Mouse (Mus musculus): ENCODE data around the gene Myo1g. TPM values are rescaled to one million over a fixed set of nuclear protein-coding genes. Genes with fewer than 3 reads are reported as not detected.

The Myo1g gene
- polyA plus RNA-seq, 1 experiment from 2014 or later, result 0.41 TPM

DNA sequence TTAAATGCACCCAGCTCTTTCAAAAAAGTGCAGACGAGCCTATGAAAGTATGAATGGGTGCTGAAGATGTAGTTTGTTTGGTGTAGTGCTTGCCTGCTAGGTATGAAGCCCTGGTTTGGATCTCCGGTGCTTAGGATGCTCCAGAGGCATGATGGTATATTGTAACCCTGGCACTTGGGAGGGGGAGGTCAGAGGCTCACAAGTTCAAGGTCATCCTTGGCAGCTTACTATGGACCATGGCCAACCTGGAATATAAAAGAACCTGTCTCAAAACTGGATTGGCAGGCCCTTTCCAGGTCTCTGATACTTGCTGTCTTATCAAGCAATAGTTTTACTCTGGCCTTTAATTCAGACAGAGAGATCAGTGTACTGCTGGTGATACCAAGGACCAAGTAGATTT is 29.0 kb upstream of the Myo1g start:
- no peak overlapping the region for H3K4me3 ChIP-seq
- peaks cover 24% of the 10 kb centered on the region for H3K4me1 ChIP-seq
- H3K9ac ChIP-seq (replicated peaks), result no peak overlapping the region
- no peaks in the 10 kb centered on the region for H3K27me3 ChIP-seq
- WGBS, result 92% methylated on average over 2 of the region's 2 CpGs
- no peaks in the 10 kb centered on the region for H3K9me3 ChIP-seq
- ATAC-seq (replicated peaks), result no peak
- no peak overlapping the region for H3K27ac ChIP-seq (replicated peaks)
- no peak overlapping the region for H3K4me2 ChIP-seq (replicated peaks)
- H3K36me3 ChIP-seq, result no peaks in the 10 kb centered on the region

DNA sequence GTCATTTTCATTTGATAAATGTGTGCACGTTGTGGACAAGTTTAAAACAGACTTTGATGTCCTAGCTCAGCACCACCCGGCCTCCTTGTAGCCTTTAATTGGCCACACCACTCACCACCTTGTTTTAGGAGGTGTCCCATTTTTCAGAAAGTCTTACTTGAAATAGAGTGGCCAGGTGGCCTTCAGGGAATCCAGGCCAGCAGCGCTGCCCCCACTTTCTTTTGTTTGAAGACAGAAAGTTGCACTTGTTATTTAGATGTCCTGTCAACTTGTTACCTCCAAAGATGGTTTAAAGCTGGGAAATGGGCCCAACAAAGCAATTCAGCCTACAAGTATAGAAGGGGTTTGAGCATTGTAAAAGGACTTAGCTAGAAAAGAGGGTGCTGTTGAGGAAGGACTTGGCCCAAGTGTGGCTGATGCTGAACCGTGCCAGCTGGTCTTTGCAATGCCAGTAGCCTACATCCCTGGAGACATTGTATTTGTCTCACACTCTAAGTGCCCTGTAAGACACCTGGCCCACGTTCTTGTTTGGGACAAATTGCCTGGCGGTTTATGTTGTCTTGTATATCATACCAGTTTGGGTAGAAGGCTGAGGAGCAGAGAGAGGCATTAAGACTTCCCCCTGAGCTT is 27.0 kb upstream of the Myo1g start:
- H3K9me3 ChIP-seq, result no peaks in the 10 kb centered on the region
- 25% methylated on average over 6 of the region's 6 CpGs for WGBS
- peak overlapping the region; percentile 83 for H3K4me3 ChIP-seq
- H3K4me2 ChIP-seq (replicated peaks), result peak overlapping the region; percentile 58
- no peaks in the 10 kb centered on the region for H3K36me3 ChIP-seq
- H3K27ac ChIP-seq (replicated peaks), result peak overlapping the region; percentile 97; the same call in 1 of the 2 replicates
- peaks cover 23% of the 10 kb centered on the region for H3K4me1 ChIP-seq
- ATAC-seq (replicated peaks), result no peak
- no peaks in the 10 kb centered on the region for H3K27me3 ChIP-seq
- peak overlapping the region; percentile 82 for H3K9ac ChIP-seq (replicated peaks)

- peak; percentile 66 for ATAC-seq (replicated peaks)
- Histone ChIP-seq H3K27ac (replicated peaks) (peak overlapping the region; percentile 97), H3K4me3 (peak overlapping the region; percentile 83), H3K4me2 (replicated peaks) (peak overlapping the region; percentile 58), H3K4me1 (peaks cover 23% of the 10 kb centered on the region), H3K36me3 (no peaks in the 10 kb centered on the region), H3K27me3 (no peaks in the 10 kb centered on the region), H3K9me3 (no peaks in the 10 kb centered on the region), H3K9ac (replicated peaks) (peak overlapping the region; percentile 82)
- WGBS, result under 1% methylated on average over 38 of the region's 41 CpGs
These were observed 26.4 kb upstream of the Myo1g start for GRCm38 (mm10) chr11:6547037-6547680.

DNA sequence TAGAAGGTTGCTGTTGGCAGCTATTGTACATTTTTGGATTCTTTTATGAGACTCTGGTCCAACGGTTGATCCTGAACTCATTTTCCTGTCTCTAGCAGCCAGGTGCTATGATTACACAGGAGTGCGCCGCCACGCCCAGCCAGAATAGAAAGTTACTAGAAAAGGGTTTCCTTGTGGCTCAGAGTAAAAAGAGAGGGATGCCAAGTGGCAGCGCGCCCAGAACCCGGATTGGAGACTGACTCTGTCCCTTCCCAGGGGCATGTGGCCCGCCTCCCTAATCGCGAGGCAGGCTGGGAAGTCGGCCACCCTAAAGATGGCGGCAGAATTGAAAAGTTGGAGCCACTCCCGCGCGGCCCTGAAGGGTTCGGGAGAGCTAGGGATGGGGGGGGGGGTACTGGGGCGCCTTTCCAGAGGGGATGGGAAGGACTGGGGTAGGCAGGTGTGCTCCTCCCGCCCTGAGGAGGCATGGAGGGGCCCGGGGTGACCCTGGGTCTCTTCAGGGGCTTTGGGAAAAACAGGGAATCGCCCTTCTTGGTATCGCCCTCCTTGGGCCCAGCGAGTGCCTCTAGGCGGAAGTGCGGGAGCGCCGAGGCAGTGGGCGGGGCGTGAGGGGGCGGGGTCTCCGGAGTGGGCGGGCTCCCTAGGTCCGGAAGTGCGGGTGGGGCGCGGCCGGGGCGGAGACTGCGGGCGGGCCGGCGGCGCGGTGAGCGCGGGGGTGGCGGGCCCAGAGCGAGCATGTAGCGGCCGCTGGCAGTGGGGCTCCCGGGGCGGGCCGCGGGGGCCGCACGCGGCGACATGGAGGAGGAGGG is 25.6 kb upstream of the Myo1g start, which contains the start of gene Ccm2:
Gene Ccm2, plus strand, starts transcription at position 683 of the 809 bp plus-strand sequence.
- H3K36me3 ChIP-seq, result no peaks in the 10 kb centered on the region
- H3K27ac ChIP-seq (replicated peaks), result peak within 1 kb of the TSS; percentile 97
- ATAC-seq (replicated peaks), result peak; percentile 95
- H3K4me1 ChIP-seq, result peaks cover 23% of the 10 kb centered on the region
- WGBS, result under 1% methylated on average over 50 of the region's 57 CpGs
- H3K4me2 ChIP-seq (replicated peaks), result peak within 1 kb of the TSS; percentile 58
- H3K9me3 ChIP-seq, result no peaks in the 10 kb centered on the region
- H3K9ac ChIP-seq (replicated peaks), result peak within 1 kb of the TSS; percentile 82
- H3K27me3 ChIP-seq, result no peaks in the 10 kb centered on the region
- peak within 1 kb of the TSS; percentile 83 for H3K4me3 ChIP-seq

GRCm38 (mm10) chr11:6545857-6546192 is 25.1 kb upstream of the Myo1g start:
- H3K4me2 ChIP-seq (replicated peaks), result peak overlapping the region; percentile 58
- H3K36me3 ChIP-seq, result no peaks in the 10 kb centered on the region
- H3K27ac ChIP-seq (replicated peaks), result peak overlapping the region; percentile 97
- H3K4me1 ChIP-seq, result peaks cover 23% of the 10 kb centered on the region
- 26% methylated on average over 3 of the region's 3 CpGs for WGBS
- peak overlapping the region; percentile 83 for H3K4me3 ChIP-seq
- ATAC-seq (replicated peaks), result peak; percentile 17; the same call in 1 of the 2 replicates
- H3K27me3 ChIP-seq, result no peaks in the 10 kb centered on the region
- peak overlapping the region; percentile 82 for H3K9ac ChIP-seq (replicated peaks)
- H3K9me3 ChIP-seq, result no peaks in the 10 kb centered on the region

DNA sequence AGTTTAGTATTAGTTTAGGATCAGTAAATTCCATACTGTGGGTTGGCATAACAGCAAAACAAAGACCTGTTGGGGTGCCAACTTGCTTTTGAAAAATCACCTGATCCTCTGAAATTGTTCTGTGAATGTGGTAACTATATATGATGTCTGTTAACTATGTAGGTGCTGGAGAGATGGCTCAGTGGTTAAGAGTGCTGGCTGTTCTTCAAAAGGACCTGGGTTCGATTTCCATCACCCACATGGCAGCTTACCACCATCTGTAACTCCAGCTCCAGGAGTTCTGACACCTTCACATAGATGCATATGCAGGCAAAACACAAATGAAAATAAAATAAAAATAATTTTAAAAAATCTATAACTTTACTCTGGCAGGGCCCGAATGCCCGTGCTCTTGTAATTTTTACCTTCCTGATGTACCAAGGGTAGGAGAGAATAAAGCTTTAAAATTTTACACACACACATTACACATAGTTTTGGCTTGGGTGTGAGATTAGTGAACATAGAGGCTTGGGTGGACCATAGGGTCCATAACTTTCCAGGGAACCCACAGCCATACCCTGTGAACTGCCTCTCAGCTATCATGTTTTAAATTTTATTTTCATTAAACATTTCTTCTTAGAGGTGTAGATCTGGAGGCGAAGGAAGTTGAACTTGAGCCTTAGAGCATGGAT is 24.6 kb upstream of the Myo1g start:
- no peak overlapping the region for H3K4me3 ChIP-seq
- H3K36me3 ChIP-seq, result no peaks in the 10 kb centered on the region
- peaks cover 23% of the 10 kb centered on the region for H3K4me1 ChIP-seq
- ATAC-seq (replicated peaks), result no peak
- no peaks in the 10 kb centered on the region for H3K27me3 ChIP-seq
- 93% methylated on average over 4 of the region's 4 CpGs for WGBS
- no peaks in the 10 kb centered on the region for H3K9me3 ChIP-seq
- H3K9ac ChIP-seq (replicated peaks), result no peak overlapping the region
- H3K27ac ChIP-seq (replicated peaks), result peak overlapping the region; percentile 97; the same call in 1 of the 2 replicates
- H3K4me2 ChIP-seq (replicated peaks), result no peak overlapping the region

DNA sequence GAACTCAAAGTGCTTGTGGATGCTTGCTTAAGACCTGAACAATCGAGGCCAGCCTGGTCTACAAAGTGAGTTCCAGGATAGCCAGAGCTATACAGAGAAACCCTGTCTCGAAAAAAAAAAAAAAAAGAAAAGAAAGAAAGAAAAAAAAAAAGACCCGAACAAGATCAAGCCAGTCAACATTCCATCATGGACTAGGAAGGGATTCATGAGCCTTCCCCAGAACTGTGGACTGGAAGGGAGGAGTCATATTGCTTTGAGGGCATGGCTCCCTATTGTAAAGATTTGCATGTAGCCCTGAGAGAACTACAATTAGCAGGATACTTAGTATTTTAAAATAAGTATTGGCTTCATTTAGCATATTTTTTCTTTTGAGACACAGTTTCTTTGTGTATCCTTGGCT is 23.9 kb upstream of the Myo1g start:
- no peak for ATAC-seq (replicated peaks)
- no peak overlapping the region for H3K27ac ChIP-seq (replicated peaks)
- WGBS, result 78% methylated on average over 3 of the region's 3 CpGs

GRCm38 (mm10) chr11:6530746-6531145 is 10.0 kb upstream of the Myo1g start:
- Histone ChIP-seq H3K9me3 (no peaks in the 10 kb centered on the region), H3K36me3 (peaks cover 8% of the 10 kb centered on the region), H3K4me1 (peaks cover 17% of the 10 kb centered on the region), H3K4me2 (replicated peaks) (no peak overlapping the region), H3K4me3 (no peak overlapping the region), H3K27me3 (no peaks in the 10 kb centered on the region), H3K27ac (replicated peaks) (no peak overlapping the region), H3K9ac (replicated peaks) (no peak overlapping the region)
- ATAC-seq (replicated peaks), result no peak
- WGBS, result 92% methylated on average over 3 of the region's 3 CpGs

More for the DNA sequence above, 23.9 kb upstream of the Myo1g start:
- Histone ChIP-seq H3K4me3 (no peak overlapping the region), H3K9ac (replicated peaks) (no peak overlapping the region), H3K4me1 (peaks cover 21% of the 10 kb centered on the region), H3K27me3 (no peaks in the 10 kb centered on the region), H3K4me2 (replicated peaks) (no peak overlapping the region), H3K9me3 (no peaks in the 10 kb centered on the region), H3K36me3 (no peaks in the 10 kb centered on the region)

DNA sequence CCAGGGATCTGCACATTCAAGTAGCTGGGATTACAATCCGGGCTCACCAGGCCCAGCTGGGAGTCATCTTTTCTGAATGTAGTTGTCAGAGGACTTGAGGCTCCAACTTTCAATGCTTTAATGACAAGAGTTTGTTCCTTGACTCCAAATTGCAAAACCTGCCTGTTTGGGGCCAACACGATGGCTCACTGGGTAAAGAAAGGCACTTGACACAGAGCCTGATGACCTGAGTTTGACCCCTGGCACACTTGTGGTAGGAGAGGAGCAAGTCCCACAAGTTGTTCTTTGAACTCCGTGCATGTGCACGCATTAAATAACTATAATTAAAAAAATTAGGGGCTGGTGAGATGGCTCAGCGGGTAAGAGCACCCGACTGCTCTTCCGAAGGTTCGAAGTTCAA is 9.2 kb upstream of the Myo1g start:
- peaks cover 17% of the 10 kb centered on the region for H3K4me1 ChIP-seq
- no peaks in the 10 kb centered on the region for H3K9me3 ChIP-seq
- H3K9ac ChIP-seq (replicated peaks), result no peak overlapping the region
- no peak overlapping the region for H3K4me2 ChIP-seq (replicated peaks)
- H3K36me3 ChIP-seq, result peaks cover 16% of the 10 kb centered on the region
- no peak overlapping the region for H3K4me3 ChIP-seq
- ATAC-seq (replicated peaks), result no peak
- no peaks in the 10 kb centered on the region for H3K27me3 ChIP-seq
- whole genome bisulfite sequencing, result 92% methylated on average over 8 of the region's 8 CpGs
- no peak overlapping the region for H3K27ac ChIP-seq (replicated peaks)

DNA sequence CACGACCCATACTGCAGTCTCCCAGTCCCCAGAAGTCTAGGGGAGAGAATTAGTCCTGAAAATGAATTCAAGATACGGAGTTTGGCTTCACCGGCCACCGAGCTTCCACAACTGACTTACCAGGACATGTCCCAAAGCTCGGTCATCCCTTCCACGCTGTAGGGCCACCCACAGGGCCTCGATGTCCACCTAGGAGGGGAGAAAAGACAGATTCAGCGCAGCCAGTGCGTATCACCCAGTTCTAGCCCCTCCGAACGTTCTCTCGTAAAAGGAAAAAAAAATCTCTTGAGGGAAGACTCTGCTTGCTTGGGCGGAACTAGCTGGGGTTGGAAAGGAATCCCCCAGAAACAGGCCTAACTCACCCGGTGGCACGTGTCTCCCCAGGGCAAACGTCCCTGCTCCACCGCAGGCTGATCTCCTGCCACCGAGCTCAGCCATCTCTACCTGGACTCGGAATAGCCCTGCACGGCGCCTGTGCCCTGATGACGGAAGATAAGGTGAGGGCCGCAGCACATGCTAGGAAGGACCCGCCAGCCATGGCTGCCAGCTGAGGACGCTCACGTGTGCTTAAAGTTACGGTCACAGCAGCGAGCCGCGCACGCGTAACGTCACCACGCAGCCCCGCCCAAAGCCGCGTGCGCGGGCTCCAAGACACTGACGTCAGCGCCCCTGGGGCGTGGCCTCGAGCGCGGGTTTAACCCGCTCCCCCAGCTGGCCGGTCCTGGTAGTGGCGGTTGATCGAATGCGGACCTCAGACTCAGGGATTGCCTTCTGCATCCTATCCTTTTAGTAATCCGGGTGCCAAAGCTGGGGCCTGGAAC is 7.6 kb upstream of the Myo1g start:
- Histone ChIP-seq H3K4me1 (peaks cover 17% of the 10 kb centered on the region), H3K4me2 (replicated peaks) (peak overlapping the region; percentile 83), H3K36me3 (peaks cover 26% of the 10 kb centered on the region), H3K9ac (replicated peaks) (peak overlapping the region; percentile 64), H3K9me3 (no peaks in the 10 kb centered on the region), H3K27me3 (no peaks in the 10 kb centered on the region), H3K27ac (replicated peaks) (peak overlapping the region; percentile 66), H3K4me3 (peak overlapping the region; percentile 54)
- under 1% methylated on average over 51 of the region's 51 CpGs for WGBS
- peak; percentile 96 for ATAC-seq (replicated peaks)

Measured in forebrain, embryonic 15.5 days (tissue).